Mouse (Mus musculus): ENCODE measurements around the gene Insig2.
A peak's percentile ranks its signal among the peaks of the same experiment; 100 is the strongest.

Insig2 gene

DNA sequence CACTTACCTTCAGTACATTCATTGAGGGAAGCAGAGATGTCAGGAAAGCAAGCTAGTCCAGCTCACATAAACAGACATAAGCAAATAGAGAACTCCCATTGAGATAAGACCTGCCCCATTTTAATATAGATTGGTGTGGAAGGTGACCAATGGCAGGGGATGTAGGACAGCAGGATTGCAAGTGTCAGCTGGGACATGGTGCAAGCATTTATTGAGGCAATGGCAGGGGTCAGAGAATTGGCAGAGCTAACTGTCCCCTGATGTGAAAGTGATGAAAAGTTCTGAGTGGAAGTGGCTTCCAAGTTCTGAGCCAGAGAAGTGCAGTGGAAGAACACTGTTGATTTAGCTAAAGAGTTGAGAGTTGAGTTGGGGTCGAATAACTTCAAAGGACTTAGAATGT, at the start of gene Insig2:
Insig2 (minus strand) TSS at position 105 of the 400 bp plus-strand sequence.
- DNase-seq (ENCODE audit: low spot score): no peak

GRCm38 (mm10) chr1:121381562-121381961, 49.2 kb upstream of the Insig2 start:
- no peak for DNase-seq (ENCODE audit: low spot score)

GRCm38 (mm10) chr1:121380033-121380432, 47.6 kb upstream of the Insig2 start:
- no peak for DNase-seq (ENCODE audit: low spot score)

- no peak for DNase-seq (ENCODE audit: low spot score)
Observed at GRCm38 (mm10) chr1:121377901-121378300, 45.5 kb upstream of the Insig2 start.

DNA sequence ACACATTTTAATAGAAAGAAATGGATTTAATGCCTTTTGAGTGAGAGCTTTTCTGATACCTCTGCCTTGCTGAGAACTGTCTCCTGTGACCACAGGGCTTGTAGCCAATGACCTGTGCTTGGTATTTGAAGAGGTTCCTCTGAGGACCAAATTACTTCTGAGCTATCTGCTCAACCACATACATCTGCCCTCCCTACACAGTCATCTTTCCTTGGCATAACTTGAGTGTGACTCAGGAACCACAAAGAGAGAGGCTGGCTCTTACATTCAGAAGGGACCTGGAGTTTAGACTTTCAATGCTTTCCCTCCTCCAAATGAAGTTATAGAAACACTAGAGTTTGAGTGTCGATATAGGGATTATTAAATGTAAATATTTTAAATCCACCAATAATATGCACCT, 45.0 kb upstream of the Insig2 start:
- no peak for DNase-seq (ENCODE audit: low spot score)

DNA sequence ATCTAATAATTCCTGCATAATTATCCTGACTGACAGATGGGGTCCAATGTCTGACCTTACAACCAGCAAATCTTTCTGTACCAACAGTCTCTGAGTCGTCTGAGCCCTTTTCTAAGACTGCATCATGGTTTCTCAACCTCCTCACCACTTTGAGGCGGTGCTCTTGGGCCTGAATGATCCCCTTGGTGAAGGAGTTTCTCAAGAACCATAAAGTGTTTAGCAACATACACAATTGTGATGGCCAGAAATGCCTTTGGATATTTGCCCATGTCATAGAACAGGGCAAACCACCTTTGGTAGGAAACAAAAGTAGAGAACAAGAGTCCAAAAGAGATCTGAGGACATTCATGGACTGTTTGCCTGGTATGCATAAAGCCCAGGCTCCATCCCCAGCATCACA, 41.2 kb upstream of the Insig2 start:
- DNase-seq (ENCODE audit: low spot score): no peak

DNA sequence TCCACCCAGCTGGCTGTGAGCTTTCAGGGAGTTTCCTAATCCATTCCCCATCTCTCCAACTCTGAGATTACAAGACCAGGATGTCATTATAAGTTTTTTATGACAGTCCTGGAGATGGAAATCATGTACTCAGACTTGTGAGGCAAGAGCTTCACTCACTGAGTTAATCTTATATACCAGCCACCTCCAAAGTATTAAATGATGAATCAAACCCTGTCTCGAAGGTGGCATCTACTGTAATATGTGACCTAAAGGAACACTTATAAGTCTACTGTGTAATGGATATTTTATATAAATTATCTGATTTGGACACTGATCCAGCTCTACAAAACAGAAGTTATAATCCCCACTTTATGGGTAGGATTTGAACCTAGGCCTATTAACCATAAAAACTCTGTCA, 40.3 kb upstream of the Insig2 start:
- DNase-seq (ENCODE audit: low spot score): no peak

DNA sequence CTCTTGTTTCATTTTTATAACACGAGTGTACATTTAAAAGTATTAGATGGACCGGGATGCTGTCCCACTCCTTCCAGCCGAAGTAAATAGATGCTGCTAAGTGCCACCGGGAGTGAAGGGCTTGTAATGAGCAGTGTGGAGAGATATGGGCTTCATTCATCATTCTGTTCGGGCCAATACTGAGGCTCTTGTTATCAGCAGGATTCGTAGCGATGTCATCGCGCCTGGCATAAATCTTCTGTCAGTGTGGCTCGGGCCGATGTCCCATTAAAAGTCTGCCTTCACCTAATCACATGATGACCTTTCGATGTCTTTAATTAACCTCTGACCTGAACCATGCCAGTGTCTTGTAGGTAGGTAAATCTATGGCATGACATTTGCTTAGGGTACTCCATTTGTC, 39.1 kb upstream of the Insig2 start:
- no peak for DNase-seq (ENCODE audit: low spot score)

DNA sequence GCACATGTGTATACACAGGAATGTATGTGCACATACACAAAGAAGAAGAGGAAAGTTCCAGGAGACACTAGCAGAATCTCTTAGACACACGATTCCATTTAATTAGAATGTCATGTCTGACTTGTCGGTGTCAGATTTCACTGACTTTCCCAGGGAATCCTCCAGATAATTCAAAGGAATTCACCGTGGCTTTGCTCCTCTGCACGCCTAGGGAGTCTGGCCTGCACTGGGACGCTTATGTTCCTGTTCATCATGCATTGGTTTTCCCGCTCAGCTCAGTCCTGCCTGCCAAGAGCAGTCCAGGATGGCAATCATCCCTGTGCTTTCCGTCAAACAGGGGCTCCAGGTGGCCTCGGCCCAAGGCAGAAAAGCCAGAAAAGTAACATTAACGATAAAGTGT, 34.9 kb upstream of the Insig2 start:
- no peak for DNase-seq (ENCODE audit: low spot score)

DNA sequence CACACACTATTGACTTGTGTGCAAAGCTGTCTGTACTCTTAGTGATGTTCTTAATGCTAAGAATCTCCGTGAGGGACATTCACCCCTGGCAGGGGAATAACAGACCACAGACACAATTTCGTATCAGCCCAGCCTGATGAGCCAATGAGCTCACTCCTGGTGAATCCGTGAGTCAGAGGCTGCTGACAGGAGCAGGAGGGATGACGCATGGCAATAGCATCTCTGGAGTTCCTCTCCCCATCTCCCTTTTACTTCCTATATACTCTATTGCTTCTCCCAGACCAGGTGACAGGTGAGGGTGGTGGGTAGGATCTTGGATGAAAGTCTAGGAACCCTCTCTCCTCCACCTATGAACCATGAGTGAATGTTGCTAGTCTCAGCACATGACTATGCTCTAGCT, 28.2 kb upstream of the Insig2 start:
- DNase-seq (ENCODE audit: low spot score): no peak

GRCm38 (mm10) chr1:121359680-121360079, 27.3 kb upstream of the Insig2 start:
- DNase-seq (ENCODE audit: low spot score): no peak

DNA sequence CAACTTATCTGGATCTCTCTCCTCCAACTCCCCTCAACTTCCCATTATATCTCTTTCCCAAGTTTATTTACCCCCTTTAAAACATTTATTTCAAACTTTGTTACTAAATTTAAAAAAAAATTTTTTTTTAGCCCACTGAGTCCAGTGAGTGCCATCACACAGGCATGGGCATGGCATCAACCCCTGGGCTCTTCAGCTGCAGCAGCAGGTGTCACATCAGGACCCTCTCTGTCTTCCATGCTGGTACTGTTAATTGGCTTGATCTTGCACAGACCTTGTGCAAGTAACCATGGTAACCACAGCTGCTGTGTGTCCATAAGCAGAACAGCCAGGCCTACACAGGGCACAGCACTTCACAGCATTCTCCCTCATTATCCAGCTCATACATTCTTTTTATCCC, 21.4 kb upstream of the Insig2 start:
- DNase-seq (ENCODE audit: low spot score): no peak

GRCm38 (mm10) chr1:121351037-121351436, 18.6 kb upstream of the Insig2 start:
- no peak for DNase-seq (ENCODE audit: low spot score)

DNA sequence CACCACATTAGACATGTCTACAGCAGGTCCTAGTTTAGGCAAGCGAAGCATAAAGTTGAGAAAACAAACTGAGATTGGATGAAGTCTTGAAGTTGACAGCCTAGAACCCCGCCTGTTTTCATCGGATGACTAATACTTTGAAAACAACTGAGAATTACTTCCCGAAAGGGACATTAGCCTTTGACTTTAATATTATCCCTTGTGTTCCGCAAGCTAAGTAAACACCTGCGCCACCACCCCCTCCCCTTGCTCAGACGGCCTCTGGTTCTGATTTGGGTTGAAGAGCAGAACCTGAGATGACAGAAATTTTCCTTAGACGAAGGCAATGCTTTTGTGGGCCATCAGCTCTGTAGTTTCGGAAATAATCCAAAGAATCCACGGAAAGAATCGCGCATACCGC, 18.2 kb upstream of the Insig2 start:
- DNase-seq (ENCODE audit: low spot score): no peak

GRCm38 (mm10) chr1:121348875-121349847, 16.8 kb upstream of the Insig2 start:
- DNase-seq (ENCODE audit: low spot score): no peak

GRCm38 (mm10) chr1:121343966-121344365, 11.6 kb upstream of the Insig2 start:
- no peak for DNase-seq (ENCODE audit: low spot score)

- DNase-seq (ENCODE audit: low spot score): no peak
Observed at GRCm38 (mm10) chr1:121335789-121336188, 3.4 kb upstream of the Insig2 start.

DNA sequence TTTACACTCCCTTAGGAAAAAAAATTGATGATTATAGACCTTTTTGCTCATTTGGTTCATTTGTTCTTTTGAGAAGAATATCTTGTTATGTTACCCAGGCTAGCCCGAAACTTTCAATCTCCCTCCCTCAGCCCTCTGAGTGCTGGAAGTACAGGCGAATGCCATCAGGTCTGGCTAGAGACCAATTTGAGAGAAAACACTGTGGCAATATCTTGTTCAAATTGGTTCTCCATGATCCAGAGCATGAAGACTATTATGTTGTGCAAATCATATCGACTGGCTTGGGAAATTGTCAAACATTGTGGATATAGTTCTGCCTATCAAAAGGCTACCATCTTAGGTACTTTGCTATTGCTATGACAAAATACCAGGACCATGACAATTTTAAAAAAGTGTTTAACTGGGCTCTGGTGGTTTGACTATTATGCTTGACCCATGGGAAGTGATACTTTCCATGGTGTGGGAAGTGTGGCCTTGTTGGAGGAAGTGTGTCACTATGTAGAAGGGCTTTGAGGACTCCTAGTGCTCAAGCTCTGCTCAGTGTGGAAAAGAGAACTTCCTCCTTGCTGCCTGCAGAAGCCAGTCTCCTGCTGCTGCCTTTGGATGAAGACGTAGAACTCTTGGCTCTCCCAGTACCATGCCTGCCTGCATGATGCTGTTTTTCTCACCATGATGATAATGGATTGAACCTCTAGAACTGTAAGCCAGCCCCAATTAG, 1.8 kb upstream of the Insig2 start:
- DNase-seq (ENCODE audit: low spot score): no peak

GRCm38 (mm10) chr1:121330621-121331020, 1.8 kb downstream of the Insig2 start:
- no peak for DNase-seq (ENCODE audit: low spot score)

DNA sequence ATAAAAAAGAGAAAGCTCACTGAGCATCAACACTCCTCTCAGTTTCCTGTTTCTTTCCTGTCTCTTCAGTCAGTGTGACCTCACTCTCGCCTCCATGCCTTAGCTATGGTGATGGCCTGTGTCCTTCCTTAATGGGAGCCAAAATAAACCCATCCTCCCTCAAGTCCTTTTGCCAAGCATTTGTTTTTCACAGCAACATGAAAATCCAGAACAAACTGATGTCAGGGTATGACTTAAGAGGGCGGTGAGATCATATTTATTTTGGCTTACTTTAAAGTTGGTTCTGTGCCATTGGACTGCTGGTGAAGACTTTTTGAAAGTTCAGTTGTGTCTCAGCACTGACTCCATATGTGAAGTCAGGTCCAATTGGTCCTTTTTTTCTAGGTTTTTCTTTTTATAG, 3.0 kb downstream of the Insig2 start:
- no peak for DNase-seq (ENCODE audit: low spot score)

GRCm38 (mm10) chr1:121328193-121328555, 4.2 kb downstream of the Insig2 start:
- no peak for DNase-seq (ENCODE audit: low spot score)

DNA sequence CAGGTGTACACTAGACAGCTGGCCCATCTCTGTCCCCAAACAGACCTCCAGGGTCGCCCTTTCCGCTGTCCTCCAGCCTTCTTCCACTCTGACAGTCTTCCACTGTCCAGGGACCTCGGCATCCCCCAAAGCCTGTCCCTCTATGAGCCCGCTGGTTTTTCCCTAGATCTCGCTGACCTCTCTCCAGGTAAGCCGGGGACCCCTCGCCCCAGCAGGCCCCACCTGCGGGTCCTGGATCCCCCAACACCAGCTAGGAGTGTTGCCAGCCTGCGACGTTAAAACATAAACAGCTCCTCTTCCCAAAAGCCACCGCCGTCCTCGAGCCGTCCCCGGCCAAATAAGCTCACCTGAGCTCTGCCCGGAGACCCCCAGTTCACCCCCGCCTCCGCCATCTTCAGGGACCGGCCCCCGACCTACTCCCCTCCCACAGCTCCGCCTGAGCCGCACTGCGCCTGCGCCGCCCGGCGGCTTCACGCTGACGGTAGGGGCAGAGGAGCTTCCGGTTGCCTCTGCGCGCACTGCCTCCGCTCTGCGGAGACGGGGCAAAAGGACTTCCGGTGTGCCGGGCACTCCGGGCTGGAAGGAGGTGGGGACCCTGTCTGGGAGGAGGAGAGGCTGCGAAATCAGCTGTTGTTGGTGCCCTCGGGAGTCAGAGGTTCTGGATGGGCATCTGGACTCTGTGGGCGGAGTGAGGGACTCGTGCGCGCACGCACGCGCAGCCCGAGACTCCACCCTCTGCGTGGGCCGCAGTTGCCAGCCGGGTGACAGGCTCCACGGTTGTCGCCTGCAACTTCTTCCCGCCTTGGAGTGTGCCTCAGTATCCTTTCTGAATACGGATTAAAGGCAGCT, 4.8 kb downstream of the Insig2 start:
- DNase-seq (ENCODE audit: low spot score): peak; percentile 67

Measured in spleen, adult 12 weeks (tissue).